Mouse (Mus musculus) heart, embryonic 16.5 days (tissue): ENCODE results near the gene Sorbs2. TPM values are rescaled to one million over a fixed set of nuclear protein-coding genes. Genes with fewer than 3 reads are reported as not detected.

ENCODE experiments used
- ATAC-seq: fragments of 200-750 bp; cut with Nextera tagmentation; replicated peaks from 2 replicates; pipeline ENCODE4 v1.8.0; 2017; ENCODE audit warnings: moderate number of reproducible peaks; ENCODE audit not compliant: insufficient read depth, low FRiP score; ENCODE audit errors: extremely low read depth
- H3K27ac ChIP-seq: fragments of 300-500 bp; sonication (generic); 2 replicates; pipeline ENCODE4 v1.5.1; 2014; ENCODE audit warnings: mild to moderate bottlenecking, low read length, control low read depth, moderate library complexity
- H3K27me3 ChIP-seq: fragments of 300-500 bp; sonication (generic); 2 replicates; pipeline ENCODE4 v1.6.1; 2014; ENCODE audit warnings: low read length, mixed read lengths; ENCODE audit not compliant: control insufficient read depth, insufficient read depth
- H3K36me3 ChIP-seq: fragments of 300-500 bp; sonication (generic); 2 replicates; pipeline ENCODE4 v1.6.1; 2014; ENCODE audit not compliant: control insufficient read depth, insufficient read depth
- H3K4me1 ChIP-seq: fragments of 300-500 bp; sonication (generic); 2 replicates; pipeline ENCODE4 v1.6.1; 2014; ENCODE audit warnings: low read length, mixed read lengths; ENCODE audit not compliant: control insufficient read depth, insufficient read depth
- H3K4me2 ChIP-seq: fragments of 300-500 bp; sonication (generic); 2 replicates; pipeline ENCODE4 v1.6.1; 2014; ENCODE audit warnings: low read depth, mild to moderate bottlenecking, control low read depth, low read length
- H3K4me3 ChIP-seq: fragments of 300-500 bp; sonication (generic); 2 replicates; pipeline ENCODE4 v1.5.1; 2014; ENCODE audit warnings: mild to moderate bottlenecking, control low read depth, low read length
- H3K9ac ChIP-seq: fragments of 300-500 bp; sonication (generic); 2 replicates; pipeline ENCODE4 v1.6.1; 2014; ENCODE audit warnings: low read length, control low read depth
- H3K9me3 ChIP-seq: fragments of 300-500 bp; sonication (generic); replicated peaks from 2 replicates; pipeline ENCODE4 v1.6.1; 2016; ENCODE audit warnings: low read length; ENCODE audit not compliant: control insufficient read depth
- WGBS: fragments of 180-500 bp; shearing (Covaris S2); extraction: QIAGEN DNeasy Blood & Tissue Kit; methylation state at CpG from one replicate; pipeline ENCODE4 v1.1.7; 2014; 5-methylcytosine and 5-hydroxymethylcytosine counted together
- polyA plus RNA-seq: library from polyadenylated mRNA; unstranded; fragments of >200 nt; fragmentation: Nextera tagmentation; extraction: Ambion mirVana; gene quantifications from 2 replicates; pipeline ENCODE4 v1.2.1, GENCODE M21; 2015

Gene Sorbs2
- polyA plus RNA-seq, 1 experiment from 2014 or later = 316 TPM

DNA sequence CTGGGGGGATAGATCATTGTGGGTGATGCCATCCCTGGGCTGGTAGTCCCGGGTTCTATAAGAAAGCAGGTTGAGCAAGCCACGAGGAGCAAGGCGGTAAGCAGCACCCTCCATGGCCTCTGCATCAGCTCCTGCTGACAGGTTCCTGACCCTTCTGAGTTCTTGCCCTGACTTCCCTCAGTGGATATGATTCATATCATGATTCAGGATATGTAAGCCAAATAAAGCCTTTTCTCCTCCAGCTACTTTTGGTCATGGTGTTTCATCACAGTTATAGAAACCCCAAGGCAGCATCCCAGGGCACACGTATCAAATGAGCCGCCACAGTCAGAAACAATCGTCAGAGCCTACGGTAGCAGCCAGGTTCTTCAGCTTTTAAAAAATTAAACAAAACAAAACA, 141.5 kb downstream of the Sorbs2 start:
- Histone ChIP-seq H3K9ac (no peak overlapping the region), H3K4me1 (peaks cover 33% of the 10 kb centered on the region), H3K4me2 (no peak overlapping the region), H3K27me3 (no peaks in the 10 kb centered on the region), H3K9me3 (no peaks in the 10 kb centered on the region), H3K4me3 (no peak overlapping the region), H3K27ac (peak overlapping the region; percentile 96), H3K36me3 (peaks cover 3% of the 10 kb centered on the region; the same call in 1 of the 2 replicates)
- ATAC-seq = no peak
- WGBS = 80% methylated on average over 7 of the region's 7 CpGs

DNA sequence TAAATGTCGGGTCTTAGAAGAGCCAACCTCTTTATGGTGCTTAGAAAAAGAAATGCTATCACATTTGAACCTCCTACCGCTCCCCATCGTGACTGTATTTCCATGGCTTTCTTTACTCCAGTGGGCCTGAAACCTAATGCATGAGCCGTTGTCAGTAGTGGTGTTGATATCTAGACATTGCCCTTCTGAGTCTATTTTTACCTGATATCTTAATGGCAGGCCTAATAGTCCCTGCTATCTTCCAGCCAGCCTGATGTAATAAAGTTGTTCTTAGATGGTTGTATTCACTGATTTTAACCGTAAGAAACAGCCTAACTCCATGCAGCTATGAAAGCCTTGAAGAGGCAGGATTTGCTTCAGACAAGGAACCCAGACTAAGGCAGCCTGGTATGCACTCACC, 142.4 kb downstream of the Sorbs2 start:
- WGBS = 34% methylated on average over 5 of the region's 5 CpGs
- Histone ChIP-seq H3K36me3 (peaks cover 3% of the 10 kb centered on the region; the same call in 1 of the 2 replicates), H3K27ac (peak overlapping the region; percentile 96), H3K9me3 (no peaks in the 10 kb centered on the region), H3K27me3 (no peaks in the 10 kb centered on the region), H3K4me2 (peak overlapping the region; percentile 46), H3K9ac (peak overlapping the region; percentile 62), H3K4me1 (peaks cover 41% of the 10 kb centered on the region), H3K4me3 (no peak overlapping the region)
- ATAC-seq = peak; percentile 87

DNA sequence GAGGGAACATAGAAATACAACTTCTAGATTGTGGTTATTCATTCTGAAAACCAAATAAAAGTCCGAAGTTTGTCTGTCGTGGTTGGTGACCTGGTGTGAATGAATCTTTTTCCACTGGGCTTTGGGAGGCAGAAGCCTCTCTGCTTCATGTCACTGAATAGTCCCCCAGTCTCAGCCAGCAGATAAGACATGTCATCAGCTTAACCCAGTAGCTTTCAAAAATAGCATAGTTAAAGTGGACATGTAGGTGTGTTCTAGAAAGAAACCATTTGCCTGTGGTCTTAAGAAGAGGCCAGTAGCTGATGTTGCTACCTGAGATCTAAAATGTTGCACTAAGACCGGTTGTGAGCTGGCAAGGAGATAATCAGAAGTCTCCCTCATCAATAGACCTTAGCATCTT, 150.4 kb downstream of the Sorbs2 start:
- peak; percentile 87 for ATAC-seq
- peak overlapping the region; percentile 99 for H3K27ac ChIP-seq
- H3K9me3 ChIP-seq = no peaks in the 10 kb centered on the region
- 19% methylated on average over 3 of the region's 3 CpGs for WGBS
- no peaks in the 10 kb centered on the region for H3K36me3 ChIP-seq
- H3K4me3 ChIP-seq = peak overlapping the region; percentile 64
- no peaks in the 10 kb centered on the region for H3K27me3 ChIP-seq
- peak overlapping the region; percentile 60 for H3K4me2 ChIP-seq
- H3K9ac ChIP-seq = peak overlapping the region; percentile 86
- peaks cover 20% of the 10 kb centered on the region for H3K4me1 ChIP-seq

DNA sequence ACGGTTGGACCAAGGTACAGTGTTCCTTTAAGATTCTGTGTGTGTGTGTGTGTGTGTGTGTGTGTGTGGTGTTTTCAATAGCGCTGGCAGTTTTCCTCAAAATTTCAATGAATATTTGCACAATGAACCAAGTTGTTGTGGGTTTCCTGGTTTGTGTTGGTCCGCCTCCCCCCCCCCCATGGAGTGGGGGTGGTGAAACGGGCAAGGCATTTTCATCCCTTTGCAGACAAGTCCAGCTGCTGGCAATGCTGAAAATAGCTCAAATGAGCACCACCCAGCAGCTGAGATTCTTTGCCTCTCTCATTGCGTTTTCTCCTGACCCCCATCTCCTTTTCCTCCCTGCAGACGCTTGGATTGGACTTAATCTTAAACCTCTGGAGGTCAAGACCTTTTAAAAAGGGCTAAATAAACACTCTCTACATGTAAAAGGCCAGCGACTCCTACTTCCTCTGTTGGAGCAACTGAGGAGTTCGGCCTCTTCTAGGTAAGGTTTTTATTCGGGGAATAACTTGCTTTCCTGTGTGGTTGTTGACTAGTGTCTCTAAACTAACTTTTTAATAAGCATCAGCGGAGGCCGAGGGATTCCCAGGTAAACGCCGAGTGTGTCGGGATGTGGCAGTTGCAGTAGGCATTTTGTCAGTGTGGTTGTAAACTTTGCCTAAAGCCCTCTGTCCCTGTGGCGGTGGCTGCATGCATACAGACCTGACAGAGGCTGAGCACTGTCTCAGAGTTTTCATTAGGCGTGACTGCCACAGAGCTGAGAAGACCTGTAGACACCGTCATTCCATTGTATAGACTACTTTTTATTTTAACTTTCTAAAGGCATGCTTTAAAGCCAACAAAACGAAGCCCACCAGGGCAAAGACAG, 151.1 kb downstream of the Sorbs2 start:
- Histone ChIP-seq H3K4me1 (peaks cover 23% of the 10 kb centered on the region), H3K27me3 (no peaks in the 10 kb centered on the region), H3K4me2 (peak overlapping the region; percentile 60), H3K9ac (peak overlapping the region; percentile 86), H3K4me3 (peak overlapping the region; percentile 64), H3K27ac (peak overlapping the region; percentile 99), H3K36me3 (no peaks in the 10 kb centered on the region), H3K9me3 (no peaks in the 10 kb centered on the region)
- WGBS = 11% methylated on average over 18 of the region's 18 CpGs
- ATAC-seq = peak; percentile 85

DNA sequence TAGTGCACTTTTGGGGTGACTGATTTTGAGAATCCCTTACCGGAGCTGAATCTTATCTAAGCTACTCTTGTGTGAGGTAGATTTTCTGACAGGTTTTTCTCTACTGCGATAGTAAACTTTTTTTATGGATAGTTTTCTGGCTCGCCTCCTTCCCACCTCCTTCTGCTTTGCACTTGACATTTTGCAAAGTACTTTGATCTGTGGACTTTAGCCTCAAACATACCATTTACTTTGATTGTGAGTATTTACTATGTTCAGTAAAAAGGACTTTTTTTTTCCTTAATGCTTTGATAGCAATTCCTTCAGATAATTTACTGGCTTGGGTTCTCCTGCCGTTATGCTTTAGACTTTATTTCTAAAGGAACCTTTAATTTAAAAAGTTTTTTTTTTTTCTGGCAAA, 151.9 kb downstream of the Sorbs2 start:
- Histone ChIP-seq H3K27ac (peak overlapping the region; percentile 99), H3K4me3 (peak overlapping the region; percentile 64), H3K36me3 (no peaks in the 10 kb centered on the region), H3K4me1 (peaks cover 22% of the 10 kb centered on the region), H3K27me3 (no peaks in the 10 kb centered on the region), H3K4me2 (peak overlapping the region; percentile 60), H3K9me3 (no peaks in the 10 kb centered on the region), H3K9ac (peak overlapping the region; percentile 86)
- WGBS = 26% methylated on average over 4 of the region's 4 CpGs
- no peak for ATAC-seq

DNA sequence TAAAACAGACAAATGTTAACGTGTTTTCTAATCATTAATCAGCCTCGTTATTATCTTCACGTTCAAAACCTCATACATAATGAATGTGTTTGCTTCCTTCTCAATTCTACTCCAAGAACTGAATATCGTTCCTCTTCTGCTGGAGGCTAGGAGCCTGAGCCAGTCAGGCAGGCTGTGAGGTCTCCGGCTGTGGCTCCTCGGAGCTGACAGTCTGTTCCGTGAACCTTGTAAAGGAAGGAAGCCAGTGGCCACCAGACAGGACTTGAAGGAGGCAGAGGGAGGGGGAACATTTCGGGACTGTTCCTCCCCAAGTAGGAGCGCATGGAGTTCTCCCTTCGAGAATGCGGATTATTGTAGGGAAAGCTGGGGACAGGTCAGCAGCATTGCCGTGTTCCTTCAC, 153.0 kb downstream of the Sorbs2 start:
- no peak for ATAC-seq
- WGBS = 19% methylated on average over 12 of the region's 12 CpGs
- peak overlapping the region; percentile 71 for H3K4me2 ChIP-seq
- peak overlapping the region; percentile 68 for H3K4me3 ChIP-seq
- peak overlapping the region; percentile 89 for H3K9ac ChIP-seq
- H3K9me3 ChIP-seq = no peaks in the 10 kb centered on the region
- H3K4me1 ChIP-seq = peaks cover 21% of the 10 kb centered on the region
- no peaks in the 10 kb centered on the region for H3K36me3 ChIP-seq
- H3K27ac ChIP-seq = peak overlapping the region; percentile 86
- H3K27me3 ChIP-seq = no peaks in the 10 kb centered on the region

DNA sequence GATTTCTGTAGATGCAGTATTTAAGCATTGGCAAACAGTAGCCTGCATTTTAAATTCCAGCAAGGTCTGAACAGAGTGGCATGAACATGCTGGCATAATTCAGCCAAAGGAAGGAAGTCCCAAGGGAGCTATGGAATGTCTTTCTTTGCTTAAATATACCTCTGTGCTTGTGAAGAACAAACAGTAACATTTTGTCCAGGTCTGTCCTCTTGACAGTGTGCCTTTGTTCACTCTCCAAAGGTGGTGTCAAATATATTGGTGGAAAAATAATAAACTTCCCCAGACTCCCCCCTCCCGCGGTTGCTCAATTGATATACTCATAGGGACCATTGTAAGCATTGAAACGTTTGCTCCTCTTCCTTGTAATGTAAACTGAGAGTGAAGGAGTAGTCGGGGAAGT, 154.0 kb downstream of the Sorbs2 start:
- 27% methylated on average over 4 of the region's 4 CpGs for WGBS
- Histone ChIP-seq H3K4me3 (peak overlapping the region; percentile 68), H3K9me3 (no peaks in the 10 kb centered on the region), H3K9ac (peak overlapping the region; percentile 89), H3K27ac (peak overlapping the region; percentile 86), H3K36me3 (no peaks in the 10 kb centered on the region), H3K4me2 (peak overlapping the region; percentile 71), H3K4me1 (peaks cover 19% of the 10 kb centered on the region), H3K27me3 (no peaks in the 10 kb centered on the region)
- no peak for ATAC-seq

DNA sequence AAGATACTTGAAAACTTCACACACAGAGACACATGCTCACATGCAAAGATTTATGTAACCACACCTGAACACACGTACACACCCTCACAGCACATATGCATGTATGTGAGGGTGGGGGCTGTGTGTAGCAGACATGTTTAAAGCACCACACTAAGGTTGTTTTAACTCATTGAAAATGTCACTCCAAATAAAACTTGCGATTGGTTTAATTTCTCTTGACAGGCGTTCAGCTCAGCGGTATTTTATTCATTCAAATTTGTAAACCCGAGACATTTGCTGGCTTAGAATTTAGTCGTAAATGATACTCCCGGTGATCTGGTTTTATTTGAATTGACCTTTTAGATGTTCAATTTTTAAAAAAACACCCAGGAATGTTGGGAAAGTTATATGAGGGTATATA, 158.6 kb downstream of the Sorbs2 start:
- Histone ChIP-seq H3K27me3 (no peaks in the 10 kb centered on the region), H3K27ac (no peak overlapping the region), H3K4me3 (no peak overlapping the region), H3K4me1 (peaks cover 25% of the 10 kb centered on the region), H3K9ac (no peak overlapping the region), H3K36me3 (no peaks in the 10 kb centered on the region), H3K4me2 (no peak overlapping the region; the same call in 1 of the 2 replicates), H3K9me3 (no peaks in the 10 kb centered on the region)
- ATAC-seq = no peak
- WGBS = 78% methylated on average over 7 of the region's 7 CpGs

DNA sequence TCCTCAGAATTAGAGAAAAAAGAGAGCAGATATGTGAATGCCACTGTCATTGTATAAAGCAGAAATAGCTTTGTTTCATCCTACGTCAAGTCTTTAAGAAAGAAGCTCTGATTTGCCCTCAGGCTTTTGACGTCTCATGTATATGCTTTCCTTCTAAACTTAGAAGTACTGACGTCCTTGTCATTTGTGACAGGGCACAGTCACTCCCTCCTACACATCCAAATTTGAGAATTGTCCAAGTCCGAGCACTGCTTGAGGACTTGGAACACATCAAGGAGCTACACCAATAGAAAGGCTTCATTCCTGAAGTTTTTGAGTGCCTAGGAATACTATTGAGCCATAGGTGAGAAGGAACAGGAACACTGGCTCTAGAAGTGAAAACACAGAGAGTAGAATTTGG, 165.6 kb downstream of the Sorbs2 start:
- Histone ChIP-seq H3K4me1 (peaks cover 32% of the 10 kb centered on the region), H3K9ac (no peak overlapping the region)
- WGBS = 44% methylated on average over 4 of the region's 4 CpGs

More for the DNA sequence above, 165.6 kb downstream of the Sorbs2 start:
- Histone ChIP-seq H3K36me3 (no peaks in the 10 kb centered on the region), H3K4me2 (no peak overlapping the region), H3K27me3 (no peaks in the 10 kb centered on the region), H3K4me3 (no peak overlapping the region), H3K9me3 (no peaks in the 10 kb centered on the region), H3K27ac (peak overlapping the region; percentile 14; the same call in 1 of the 2 replicates)
- no peak for ATAC-seq
